Mouse (Mus musculus) ovary, adult 2 months (tissue): ENCODE results near the gene Gm3500. TPM values are rescaled to one million over a fixed set of nuclear protein-coding genes. Genes with fewer than 3 reads are reported as not detected.

ENCODE experiments used
- polyA plus RNA-seq: library from polyadenylated mRNA; depleted of rRNA; stranded (reverse); fragments of >200 nt; gene quantifications from 2 replicates; pipeline ENCODE4 v1.2.3, GENCODE M21; 2012; rRNA removed

Gm3500 gene
- polyA plus RNA-seq = not detected in 2 replicates

GRCm38 (mm10) chr14:5388949-5389348, at the start of gene Gm3500:
Gene Gm3500 (minus strand): TSS chr14:5389049.

GRCm38 (mm10) chr14:5334828-5335227, 54.0 kb downstream of the Gm3500 start, which contains the start of gene Gm3542:
Gene Gm3542 (minus strand): TSS chr14:5334928.

Other genes with a start within 250 kb of the Gm3500 start
- gene Gm3317, start 224.5 kb downstream of the Gm3500 start, polyA plus RNA-seq = not detected in 2 replicates
- not detected in 2 replicates for gene Gm8271, start 203.3 kb downstream of the Gm3500 start, polyA plus RNA-seq
- not detected in 2 replicates for gene Gm3526, start 128.5 kb downstream of the Gm3500 start, polyA plus RNA-seq
- not detected in 2 replicates for gene Gm3542, start 54.1 kb downstream of the Gm3500 start, polyA plus RNA-seq
- gene Gm3194, start 66.4 kb upstream of the Gm3500 start, polyA plus RNA-seq = 0.23 TPM in 1 of 2 replicates, not detected in the other
- gene Gm8246, start 88.8 kb upstream of the Gm3500 start, polyA plus RNA-seq = not detected in 2 replicates
- gene Gm3187, start 95.2 kb upstream of the Gm3500 start, polyA plus RNA-seq = not detected in 2 replicates
- not detected in 2 replicates for gene Gm3488, start 112.6 kb upstream of the Gm3500 start, polyA plus RNA-seq
- not detected in 2 replicates for gene Gm3532, start 149.4 kb upstream of the Gm3500 start, polyA plus RNA-seq
- not detected in 2 replicates for gene Gm8265, start 244.0 kb upstream of the Gm3500 start, polyA plus RNA-seq